Mouse (Mus musculus): ENCODE measurements around the gene Slc25a34. TPM values are rescaled to one million over a fixed set of nuclear protein-coding genes. Genes with fewer than 3 reads are reported as not detected.

Slc25a34 gene
- polyA plus RNA-seq, 1 experiment from 2014 or later = 0.08 TPM

DNA sequence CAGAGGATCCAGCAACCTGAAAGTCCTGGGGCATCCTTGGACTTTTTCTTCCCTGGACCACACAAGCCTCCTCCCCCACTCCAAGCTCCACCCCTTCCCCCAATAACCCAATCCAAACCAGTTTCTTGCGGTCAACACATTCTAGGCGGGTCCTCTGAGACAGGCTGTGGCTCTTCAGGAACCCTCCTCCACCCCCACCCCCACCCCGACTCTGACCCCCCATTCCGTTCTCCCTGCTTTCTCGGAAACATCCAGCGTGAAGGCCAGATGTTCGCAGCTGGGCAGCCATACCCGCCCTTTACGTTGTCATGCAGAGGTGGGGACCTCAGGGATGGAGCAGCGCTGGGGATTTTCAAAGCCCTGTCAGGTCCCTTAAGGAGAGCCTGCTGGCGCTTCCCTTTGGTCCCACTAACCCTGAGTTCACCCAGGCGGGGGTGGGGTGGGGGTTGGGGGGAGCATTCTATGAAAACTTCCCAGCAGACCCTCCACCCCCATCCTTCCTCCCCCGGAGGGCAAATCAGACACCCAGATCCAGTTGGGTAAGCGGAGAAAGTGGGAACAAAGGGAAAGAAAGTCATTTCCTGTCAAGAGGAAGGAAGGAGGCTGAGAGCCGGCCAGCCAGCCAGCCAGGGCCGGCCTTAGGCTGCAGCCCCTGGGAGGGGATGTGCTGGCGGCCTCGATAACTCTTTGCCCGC lies 25.3 kb downstream of the Slc25a34 start:
- Histone ChIP-seq H3K4me2 (ENCODE audit: low read depth, low read length) (peak overlapping the region; percentile 94), H3K4me3 (ENCODE audit: low read depth, low read length) (peak overlapping the region; percentile 67), H3K27me3 (replicated peaks; ENCODE audit: control insufficient read depth, insufficient read depth, low read length) (no peaks in the 10 kb centered on the region), H3K9ac (ENCODE audit: low read depth, low read length) (peak overlapping the region; percentile 80), H3K4me1 (ENCODE audit: control insufficient read depth, insufficient read depth, low read length) (0 out of 2 replicates have a peak, but pooled peaks cover 4% of the 10 kb centered on the region), H3K27ac (replicated peaks; ENCODE audit: low read depth, low read length) (peak overlapping the region; percentile 73; the same call in 1 of the 2 replicates), H3K9me3 (ENCODE audit: control insufficient read depth, low read length) (no peaks in the 10 kb centered on the region), H3K36me3 (ENCODE audit: control insufficient read depth, insufficient read depth, low read length) (peaks cover 16% of the 10 kb centered on the region)
- peak; percentile 20; the same call in 1 of the 2 replicates for ATAC-seq (ENCODE audit: low read depth)
- DNase-seq (ENCODE audit: low spot score) = peak; percentile 60
- 2% methylated on average over 19 of the region's 19 CpGs for WGBS

DNA sequence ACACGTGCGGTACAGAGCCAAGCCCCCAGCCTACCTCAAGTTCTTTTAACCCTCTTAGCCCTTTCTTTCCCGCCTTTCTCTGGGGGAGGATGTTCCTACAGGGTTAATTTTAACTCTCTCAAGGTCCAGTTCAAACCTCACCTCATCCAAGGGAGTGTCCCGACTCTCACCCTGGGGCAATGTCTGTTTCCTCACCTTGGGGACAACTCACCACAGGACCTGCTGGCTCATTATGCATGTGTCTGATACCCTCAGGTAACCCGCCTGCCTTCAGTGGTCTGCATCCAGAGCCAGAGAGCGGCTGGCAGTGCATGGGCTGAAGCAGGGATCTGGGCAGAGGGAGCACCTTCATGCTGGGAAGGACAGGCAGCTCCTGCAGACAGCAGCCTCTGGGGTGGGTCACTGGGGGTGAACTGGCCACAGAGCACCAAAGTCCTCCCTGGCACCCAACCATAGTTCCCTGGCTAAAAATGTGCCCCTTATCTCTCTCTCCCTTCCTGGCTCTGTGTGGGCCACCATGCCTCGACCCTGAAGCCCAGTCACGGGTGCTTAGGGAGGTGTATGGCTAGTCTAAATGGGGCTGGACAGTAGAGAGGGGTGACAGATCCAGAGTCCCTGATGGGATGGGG lies 26.8 kb downstream of the Slc25a34 start:
- 85% methylated on average over 8 of the region's 8 CpGs for WGBS
- Histone ChIP-seq H3K9me3 (ENCODE audit: control insufficient read depth, low read length) (no peaks in the 10 kb centered on the region), H3K4me2 (ENCODE audit: low read depth, low read length) (no peak overlapping the region), H3K36me3 (ENCODE audit: control insufficient read depth, insufficient read depth, low read length) (peaks cover 29% of the 10 kb centered on the region), H3K9ac (ENCODE audit: low read depth, low read length) (no peak overlapping the region), H3K4me3 (ENCODE audit: low read depth, low read length) (no peak overlapping the region), H3K4me1 (ENCODE audit: control insufficient read depth, insufficient read depth, low read length) (0 out of 2 replicates have a peak, but pooled peaks cover 4% of the 10 kb centered on the region), H3K27ac (replicated peaks; ENCODE audit: low read depth, low read length) (no peak overlapping the region), H3K27me3 (replicated peaks; ENCODE audit: control insufficient read depth, insufficient read depth, low read length) (no peaks in the 10 kb centered on the region)
- no peak for ATAC-seq (ENCODE audit: low read depth)
- no peak for DNase-seq (ENCODE audit: low spot score)

DNA sequence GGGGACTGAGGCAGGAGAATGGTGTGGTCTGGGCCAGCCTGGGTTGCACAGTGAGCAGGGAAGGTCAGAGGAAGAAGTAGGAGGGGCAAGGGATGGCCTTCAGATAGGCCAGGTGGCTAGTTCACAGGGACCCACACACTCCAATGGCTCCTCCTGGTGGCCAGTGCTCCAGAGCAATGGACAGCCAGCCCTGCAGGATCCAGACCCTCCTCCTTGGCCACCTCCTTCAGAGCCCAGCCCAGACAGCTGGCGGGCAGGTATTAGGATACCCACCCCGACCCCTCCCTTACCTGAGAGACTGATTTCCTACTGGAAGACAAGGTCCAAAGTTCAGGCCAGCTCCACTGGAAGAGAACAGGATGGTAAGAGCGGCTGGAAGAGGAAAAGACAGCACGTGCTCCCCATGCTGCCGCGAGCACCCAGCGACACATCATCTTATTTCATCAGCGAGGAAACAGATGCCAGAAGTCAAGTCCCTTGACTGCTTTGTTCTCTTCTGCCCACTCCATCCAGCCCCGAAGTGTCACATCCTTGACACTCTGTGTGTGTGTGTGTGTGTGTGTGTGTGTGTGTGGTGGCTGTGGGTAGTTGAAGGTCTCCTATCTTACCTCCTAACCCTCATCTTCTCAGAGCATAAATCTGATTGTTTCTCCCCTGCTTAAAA lies 27.9 kb downstream of the Slc25a34 start:
- ATAC-seq (ENCODE audit: low read depth) (no peak), DNase-seq (ENCODE audit: low spot score) (no peak)
- 75% methylated on average over 9 of the region's 9 CpGs for WGBS
- H3K9me3 ChIP-seq (ENCODE audit: control insufficient read depth, low read length) = no peaks in the 10 kb centered on the region
- 0 out of 2 replicates have a peak, but pooled peaks cover 4% of the 10 kb centered on the region for H3K4me1 ChIP-seq (ENCODE audit: control insufficient read depth, insufficient read depth, low read length)
- peaks cover 39% of the 10 kb centered on the region for H3K36me3 ChIP-seq (ENCODE audit: control insufficient read depth, insufficient read depth, low read length)
- H3K27me3 ChIP-seq (replicated peaks; ENCODE audit: control insufficient read depth, insufficient read depth, low read length) = no peaks in the 10 kb centered on the region
- H3K27ac ChIP-seq (replicated peaks; ENCODE audit: low read depth, low read length) = no peak overlapping the region
- no peak overlapping the region for H3K4me2 ChIP-seq (ENCODE audit: low read depth, low read length)
- H3K4me3 ChIP-seq (ENCODE audit: low read depth, low read length) = no peak overlapping the region
- H3K9ac ChIP-seq (ENCODE audit: low read depth, low read length) = no peak overlapping the region

DNA sequence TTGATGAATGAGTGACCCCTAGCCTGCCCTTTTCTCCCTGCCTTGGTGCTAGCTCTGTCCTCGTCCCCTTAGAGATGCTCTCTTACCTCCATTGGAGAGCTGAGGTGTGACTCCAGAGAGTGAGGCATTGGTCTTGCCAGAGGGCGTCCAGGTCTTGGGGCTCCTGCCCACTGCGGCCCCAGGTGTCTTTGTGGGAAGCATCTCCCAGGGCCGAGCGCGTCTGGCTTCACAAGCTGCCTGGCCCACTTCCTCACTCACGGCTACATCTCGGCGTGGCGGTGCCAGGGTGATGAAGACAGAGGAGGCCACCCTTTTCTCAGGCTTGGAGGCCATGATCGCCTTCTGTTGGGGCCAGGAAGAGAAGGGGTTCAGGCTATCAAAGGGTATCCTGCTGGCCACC lies 28.5 kb downstream of the Slc25a34 start:
- Histone ChIP-seq H3K9ac (ENCODE audit: low read depth, low read length) (no peak overlapping the region), H3K27me3 (replicated peaks; ENCODE audit: control insufficient read depth, insufficient read depth, low read length) (no peaks in the 10 kb centered on the region), H3K4me1 (ENCODE audit: control insufficient read depth, insufficient read depth, low read length) (0 out of 2 replicates have a peak, but pooled peaks cover 4% of the 10 kb centered on the region), H3K36me3 (ENCODE audit: control insufficient read depth, insufficient read depth, low read length) (peaks cover 41% of the 10 kb centered on the region), H3K27ac (replicated peaks; ENCODE audit: low read depth, low read length) (no peak overlapping the region), H3K4me3 (ENCODE audit: low read depth, low read length) (no peak overlapping the region), H3K4me2 (ENCODE audit: low read depth, low read length) (no peak overlapping the region), H3K9me3 (ENCODE audit: control insufficient read depth, low read length) (no peaks in the 10 kb centered on the region)
- no peak for DNase-seq (ENCODE audit: low spot score)
- WGBS = 91% methylated on average over 11 of the region's 11 CpGs
- ATAC-seq (ENCODE audit: low read depth) = no peak

DNA sequence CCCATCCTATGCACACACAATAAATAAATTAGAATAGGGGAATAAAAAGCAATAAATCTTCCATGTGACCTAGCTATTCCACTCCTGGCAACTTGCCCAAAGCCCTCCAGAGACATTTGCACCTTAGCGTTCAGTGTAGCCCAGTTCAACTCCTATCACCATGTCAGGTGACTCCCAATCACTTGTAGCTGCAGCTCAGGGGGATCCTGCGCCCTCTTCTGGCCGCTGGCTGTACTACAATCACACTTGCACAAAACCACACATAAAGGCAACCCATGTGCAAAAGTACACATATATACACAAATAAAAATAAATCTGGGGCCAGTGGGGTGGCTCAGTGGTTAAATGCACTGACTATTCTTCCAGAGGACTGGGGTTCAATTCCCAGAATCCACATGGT lies 32.1 kb downstream of the Slc25a34 start:
- DNase-seq (ENCODE audit: low spot score) = no peak
- H3K9me3 ChIP-seq (ENCODE audit: control insufficient read depth, low read length) = no peaks in the 10 kb centered on the region
- H3K36me3 ChIP-seq (ENCODE audit: control insufficient read depth, insufficient read depth, low read length) = peaks cover 75% of the 10 kb centered on the region

DNA sequence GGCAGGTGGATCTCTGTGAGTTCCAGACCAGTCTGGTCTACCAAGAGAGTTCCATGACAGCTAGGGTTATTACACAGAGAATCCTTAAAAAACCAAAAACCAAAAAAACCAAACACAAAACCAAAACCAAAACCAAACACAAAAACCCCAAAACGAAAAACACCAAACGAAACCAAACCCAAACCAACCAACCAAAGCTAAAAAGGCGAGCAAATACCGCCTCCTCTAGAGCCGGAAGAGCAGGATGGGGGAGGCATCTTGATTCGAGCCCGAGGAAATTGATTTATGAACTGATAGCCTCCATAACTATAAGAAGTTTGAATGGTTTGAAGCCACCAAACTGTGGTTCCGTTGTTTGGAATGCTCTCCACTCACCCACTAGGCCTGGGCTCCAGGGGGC lies 39.7 kb downstream of the Slc25a34 start:
- no peak for ATAC-seq (ENCODE audit: low read depth)

More for the DNA sequence above, 32.1 kb downstream of the Slc25a34 start:
- Histone ChIP-seq H3K9ac (ENCODE audit: low read depth, low read length) (no peak overlapping the region), H3K27ac (replicated peaks; ENCODE audit: low read depth, low read length) (no peak overlapping the region), H3K4me1 (ENCODE audit: control insufficient read depth, insufficient read depth, low read length) (no peaks in the 10 kb centered on the region), H3K27me3 (replicated peaks; ENCODE audit: control insufficient read depth, insufficient read depth, low read length) (no peaks in the 10 kb centered on the region), H3K4me2 (ENCODE audit: low read depth, low read length) (no peak overlapping the region), H3K4me3 (ENCODE audit: low read depth, low read length) (no peak overlapping the region)
- WGBS = 24% methylated on average over 3 of the region's 3 CpGs
- ATAC-seq (ENCODE audit: low read depth) = no peak

DNA sequence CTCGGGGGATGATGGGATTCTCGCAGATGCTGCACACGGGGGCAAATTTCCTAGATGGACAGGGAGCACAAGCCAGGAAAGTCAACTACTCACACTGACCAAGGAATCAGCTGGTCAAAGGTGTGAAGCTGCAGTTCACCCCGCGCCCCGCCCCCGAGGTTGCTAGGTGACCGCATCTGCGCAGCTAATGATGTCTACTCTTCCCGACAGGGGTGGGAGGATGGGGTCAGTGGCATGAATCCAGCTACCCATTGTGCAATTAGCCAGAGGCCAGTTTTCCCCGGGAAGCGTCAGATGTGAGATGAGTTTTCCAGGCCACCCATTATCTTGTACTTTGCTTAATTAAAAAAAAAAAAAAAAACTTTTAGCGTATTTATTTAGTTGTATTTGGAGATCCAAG lies 42.6 kb downstream of the Slc25a34 start:
- WGBS = 92% methylated on average over 13 of the region's 13 CpGs
- no peak overlapping the region for H3K4me3 ChIP-seq (ENCODE audit: low read depth, low read length)
- no peaks in the 10 kb centered on the region for H3K27me3 ChIP-seq (replicated peaks; ENCODE audit: control insufficient read depth, insufficient read depth, low read length)
- H3K9ac ChIP-seq (ENCODE audit: low read depth, low read length) = no peak overlapping the region
- no peaks in the 10 kb centered on the region for H3K4me1 ChIP-seq (ENCODE audit: control insufficient read depth, insufficient read depth, low read length)
- H3K27ac ChIP-seq (replicated peaks; ENCODE audit: low read depth, low read length) = no peak overlapping the region
- no peaks in the 10 kb centered on the region for H3K9me3 ChIP-seq (ENCODE audit: control insufficient read depth, low read length)
- H3K36me3 ChIP-seq (ENCODE audit: control insufficient read depth, insufficient read depth, low read length) = peaks cover 69% of the 10 kb centered on the region
- H3K4me2 ChIP-seq (ENCODE audit: low read depth, low read length) = no peak overlapping the region
- DNase-seq (ENCODE audit: low spot score) (no peak), ATAC-seq (ENCODE audit: low read depth) (no peak)

More for the DNA sequence above, 39.7 kb downstream of the Slc25a34 start:
- Histone ChIP-seq H3K27me3 (replicated peaks; ENCODE audit: control insufficient read depth, insufficient read depth, low read length) (no peaks in the 10 kb centered on the region), H3K4me3 (ENCODE audit: low read depth, low read length) (no peak overlapping the region), H3K4me1 (ENCODE audit: control insufficient read depth, insufficient read depth, low read length) (no peaks in the 10 kb centered on the region), H3K9ac (ENCODE audit: low read depth, low read length) (no peak overlapping the region), H3K9me3 (ENCODE audit: control insufficient read depth, low read length) (no peaks in the 10 kb centered on the region), H3K27ac (replicated peaks; ENCODE audit: low read depth, low read length) (no peak overlapping the region), H3K4me2 (ENCODE audit: low read depth, low read length) (no peak overlapping the region), H3K36me3 (ENCODE audit: control insufficient read depth, insufficient read depth, low read length) (peaks cover 69% of the 10 kb centered on the region)
- 91% methylated on average over 8 of the region's 8 CpGs for WGBS
- no peak for DNase-seq (ENCODE audit: low spot score)

DNA sequence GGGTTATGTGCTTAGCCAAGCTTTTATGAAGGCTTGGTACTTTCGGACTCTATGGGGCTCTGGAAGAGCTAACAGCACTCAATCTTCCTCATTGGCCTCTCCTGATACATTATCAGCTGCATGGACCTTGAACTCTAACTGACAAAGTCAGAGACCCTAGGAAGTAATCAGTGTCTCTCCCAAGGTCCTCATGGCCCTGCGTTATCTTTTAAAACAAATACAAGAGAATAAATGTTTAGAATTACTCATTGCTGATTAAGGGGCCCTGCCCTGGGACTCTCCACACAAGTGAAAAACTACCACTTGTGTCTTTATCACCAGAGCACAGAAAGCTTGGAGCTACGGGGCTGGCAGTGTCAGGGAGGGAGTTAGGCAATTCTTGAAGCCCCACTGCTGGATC lies 44.8 kb downstream of the Slc25a34 start:
- H3K36me3 ChIP-seq (ENCODE audit: control insufficient read depth, insufficient read depth, low read length) = peaks cover 62% of the 10 kb centered on the region
- no peaks in the 10 kb centered on the region for H3K4me1 ChIP-seq (ENCODE audit: control insufficient read depth, insufficient read depth, low read length)
- no peak for ATAC-seq (ENCODE audit: low read depth)
- DNase-seq (ENCODE audit: low spot score) = no peak
- WGBS = 74% methylated on average over 3 of the region's 3 CpGs
- no peaks in the 10 kb centered on the region for H3K27me3 ChIP-seq (replicated peaks; ENCODE audit: control insufficient read depth, insufficient read depth, low read length)
- H3K4me2 ChIP-seq (ENCODE audit: low read depth, low read length) = no peak overlapping the region
- no peak overlapping the region for H3K9ac ChIP-seq (ENCODE audit: low read depth, low read length)
- H3K27ac ChIP-seq (replicated peaks; ENCODE audit: low read depth, low read length) = no peak overlapping the region
- H3K4me3 ChIP-seq (ENCODE audit: low read depth, low read length) = no peak overlapping the region
- H3K9me3 ChIP-seq (ENCODE audit: control insufficient read depth, low read length) = no peaks in the 10 kb centered on the region

All from embryonic facial prominence, embryonic 14.5 days (tissue).